Mouse (Mus musculus) cerebellum, adult 2 months (tissue): ENCODE measurements at regions not wholly inside any gene's neighbourhood (a gene's known extent, or its start where the extent isn't known, plus 50 kb on each side); places are given as distances from the start of the nearest gene placed in this dataset.

Experiments used
- DNase-seq, 2 experiments: peaks; one replicate each; pipeline ENCODE4 v3.0.0; 2021
- H3K27ac ChIP-seq: fragments of 200-500 bp; 2 replicates; pipeline ENCODE4 v1.5.1; 2012; ENCODE audit warnings: low read length, control low read depth, inconsistent platforms; ENCODE audit not compliant: insufficient read depth
- H3K27me3 ChIP-seq: fragments of 200-500 bp; 2 replicates; pipeline ENCODE4 v1.6.1; 2012; ENCODE audit warnings: inconsistent platforms, mild to moderate bottlenecking, low read length, moderate library complexity; ENCODE audit not compliant: control insufficient read depth, insufficient read depth
- H3K4me1 ChIP-seq: fragments of 200-500 bp; 2 replicates; pipeline ENCODE4 v1.6.1; 2011; ENCODE audit warnings: low read length; ENCODE audit not compliant: control insufficient read depth, insufficient read depth
- H3K4me3 ChIP-seq: fragments of 200-500 bp; replicated peaks from 2 replicates; pipeline ENCODE3; 2011; ENCODE audit warnings: mild to moderate bottlenecking, low read depth, low read length, control low read depth; ENCODE audit not compliant: insufficient read depth
- CTCF ChIP-seq: fragments of 200-500 bp; IDR thresholded peaks from 2 replicates; pipeline ENCODE4 v1.5.1; 2011; ENCODE audit warnings: low read depth, mild to moderate bottlenecking, control low read depth, low read length, moderate library complexity, borderline replicate concordance; ENCODE audit not compliant: insufficient read depth
- POLR2A ChIP-seq: fragments of 200-500 bp; IDR thresholded peaks from 2 replicates; pipeline ENCODE4 v1.6.1; 2011; ENCODE audit warnings: low read length, control low read depth, borderline replicate concordance; ENCODE audit not compliant: insufficient read depth
- WGBS: fragments of 180-500 bp; shearing (Covaris S2); methylation state at CpG from one replicate; pipeline ENCODE4 v1.1.7; 2018; 5-methylcytosine and 5-hydroxymethylcytosine counted together

DNA sequence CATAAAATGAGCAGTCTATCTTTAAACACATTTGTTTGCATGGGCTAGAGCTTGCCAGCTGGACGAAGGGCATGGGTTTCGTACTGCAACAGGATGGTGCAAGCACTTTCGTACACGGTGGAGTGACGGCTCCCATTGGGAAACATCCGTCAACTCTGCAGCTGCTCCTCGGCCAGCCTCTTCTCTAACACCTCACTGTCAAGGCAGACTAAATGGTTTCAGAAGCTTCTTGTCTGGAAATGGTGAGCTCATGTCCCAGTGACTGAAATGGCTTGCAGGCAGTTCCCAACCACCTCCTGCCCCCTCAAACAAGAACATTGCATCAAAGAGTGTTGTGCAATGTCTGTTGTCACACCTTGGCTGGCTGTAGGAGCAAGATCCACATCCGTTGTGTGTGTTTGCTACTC, 163.4 kb downstream of the Trib2 start:
- H3K27me3 ChIP-seq = no peaks in the 10 kb centered on the region
- no peak overlapping the region for H3K4me3 ChIP-seq
- TF ChIP-seq CTCF = no peak
- no peak for TF ChIP-seq POLR2A
- WGBS = 24% methylated on average over 8 of the region's 8 CpGs
- H3K27ac ChIP-seq = no peak overlapping the region
- no peaks in the 10 kb centered on the region for H3K4me1 ChIP-seq
- no peak for DNase-seq

DNA sequence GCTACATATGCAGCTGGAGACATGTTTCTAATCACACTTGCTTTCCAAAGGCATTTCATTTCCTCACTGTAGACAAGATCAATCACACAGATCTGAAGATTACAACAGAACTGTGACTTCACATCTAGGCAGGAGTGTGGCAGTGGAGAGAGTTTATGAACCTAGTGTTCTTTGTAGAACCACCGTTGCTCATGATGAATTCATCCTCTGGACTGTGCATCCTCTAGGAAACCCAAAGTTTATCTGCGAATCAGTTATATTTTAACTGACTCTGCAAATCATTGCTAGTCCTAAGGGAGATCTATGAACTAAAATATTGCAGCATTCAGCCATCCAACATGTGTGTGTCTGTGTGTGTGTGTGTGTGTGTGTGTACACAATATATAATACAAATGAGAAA, 165.4 kb downstream of the Trib2 start:
- Histone ChIP-seq H3K27ac (no peak overlapping the region), H3K4me1 (no peaks in the 10 kb centered on the region), H3K4me3 (no peak overlapping the region), H3K27me3 (no peaks in the 10 kb centered on the region)
- 94% methylated on average over 2 of the region's 2 CpGs for WGBS
- DNase-seq = no peak
- TF ChIP-seq POLR2A (no peak), CTCF (no peak)

DNA sequence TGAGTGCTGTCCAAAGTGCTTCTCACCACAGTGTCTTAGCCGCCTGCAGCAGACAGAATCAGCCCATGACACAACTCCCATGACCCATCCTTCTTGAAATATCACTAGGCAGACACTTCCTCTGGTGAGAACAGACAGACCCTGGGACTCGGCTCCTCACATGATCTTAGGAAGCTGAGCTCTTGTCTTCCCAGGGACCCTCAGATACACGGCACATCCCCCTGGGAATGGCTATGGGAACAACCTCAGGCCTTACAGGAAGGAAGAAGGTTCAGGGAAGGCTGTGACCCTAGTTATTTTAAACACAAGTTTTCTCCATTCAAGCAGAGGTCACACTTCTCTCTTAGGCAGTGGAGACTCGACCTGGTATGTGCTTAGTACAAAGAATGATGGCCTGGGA, 166.8 kb downstream of the Trib2 start:
- DNase-seq = no peak
- 78% methylated on average over 4 of the region's 4 CpGs for WGBS
- Histone ChIP-seq H3K4me1 (no peaks in the 10 kb centered on the region), H3K27ac (no peak overlapping the region), H3K27me3 (no peaks in the 10 kb centered on the region), H3K4me3 (no peak overlapping the region)
- TF ChIP-seq POLR2A (no peak), CTCF (no peak)

DNA sequence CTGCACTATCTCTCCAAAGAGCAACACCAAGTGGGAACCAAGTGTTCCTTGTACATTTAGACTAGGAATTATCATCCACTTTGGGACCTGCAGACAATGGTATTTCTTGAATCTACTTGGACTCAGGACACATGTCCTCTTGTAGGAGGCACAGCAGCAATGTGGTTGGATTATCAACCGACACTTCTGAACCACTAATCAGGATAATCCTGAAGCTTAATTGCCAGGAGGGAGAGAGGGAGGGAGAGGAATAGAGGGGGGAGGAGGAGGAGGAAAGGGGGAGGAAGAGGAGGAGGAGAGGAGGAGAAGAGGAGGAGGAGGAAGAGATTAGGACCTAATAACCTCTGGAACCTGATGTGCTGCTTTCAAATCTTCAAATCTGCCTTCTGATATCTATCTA, 167.5 kb downstream of the Trib2 start:
- 72% methylated on average over 1 of the region's 1 CpGs for WGBS
- Histone ChIP-seq H3K27me3 (no peaks in the 10 kb centered on the region), H3K4me3 (no peak overlapping the region), H3K27ac (no peak overlapping the region), H3K4me1 (no peaks in the 10 kb centered on the region)
- DNase-seq = no peak
- TF ChIP-seq POLR2A (no peak), CTCF (no peak)

DNA sequence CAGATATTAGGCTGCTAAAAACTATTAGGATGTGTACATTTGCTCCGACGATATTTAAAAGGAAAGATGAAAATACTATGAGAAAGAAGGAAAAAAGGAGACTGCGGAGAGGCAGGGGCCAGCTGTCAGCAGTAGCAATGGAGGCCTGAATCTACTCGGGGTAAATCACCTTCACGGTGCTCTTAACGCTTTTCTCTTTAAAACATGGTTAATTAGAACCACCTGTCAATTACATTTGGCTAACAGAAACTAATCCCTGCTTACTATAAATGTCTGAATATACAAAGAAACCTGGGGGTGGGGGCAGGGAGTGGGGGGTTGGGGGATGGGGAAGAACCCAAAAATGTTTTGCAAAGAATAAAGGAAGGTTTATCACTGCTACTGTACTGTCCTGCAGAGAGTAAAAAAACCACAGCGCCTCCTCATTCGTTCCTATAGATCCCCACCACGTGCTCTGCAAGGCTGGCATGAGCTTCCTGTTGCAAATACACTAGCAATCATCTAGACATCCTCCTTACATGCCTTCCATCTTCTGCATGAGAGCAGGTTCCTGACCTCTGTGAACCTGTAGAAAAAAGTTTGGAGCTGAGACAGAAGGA, 172.5 kb downstream of the Trib2 start:
- H3K27me3 ChIP-seq = no peaks in the 10 kb centered on the region; the same call in 1 of the 2 replicates
- TF ChIP-seq CTCF (no peak), POLR2A (no peak)
- 65% methylated on average over 9 of the region's 9 CpGs for WGBS
- H3K4me3 ChIP-seq = no peak overlapping the region
- DNase-seq = no peak
- H3K4me1 ChIP-seq = no peaks in the 10 kb centered on the region
- no peak overlapping the region for H3K27ac ChIP-seq

DNA sequence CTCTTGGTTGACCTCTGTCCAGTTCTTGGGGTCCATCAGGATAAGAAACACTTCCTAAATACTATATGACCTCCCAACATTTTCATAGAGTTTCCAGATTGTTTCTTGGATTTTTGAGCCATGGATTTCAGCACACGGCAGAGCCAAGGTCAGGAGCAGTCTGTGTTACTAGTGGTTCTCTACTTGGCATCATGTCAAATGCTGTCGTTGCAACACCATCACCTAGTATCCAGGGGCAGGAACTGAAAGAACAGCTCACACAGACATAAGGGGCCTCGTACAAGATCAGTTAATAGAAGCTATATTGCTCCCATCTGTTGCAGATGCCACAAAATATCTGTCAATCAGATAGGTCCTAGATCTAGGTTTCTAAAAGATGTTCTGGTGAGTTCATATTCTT, 173.1 kb downstream of the Trib2 start:
- TF ChIP-seq POLR2A (no peak), CTCF (no peak)
- Histone ChIP-seq H3K27me3 (no peaks in the 10 kb centered on the region; the same call in 1 of the 2 replicates), H3K4me1 (no peaks in the 10 kb centered on the region), H3K27ac (no peak overlapping the region), H3K4me3 (no peak overlapping the region)
- no peak for DNase-seq
- WGBS = 14% methylated on average over 3 of the region's 3 CpGs

DNA sequence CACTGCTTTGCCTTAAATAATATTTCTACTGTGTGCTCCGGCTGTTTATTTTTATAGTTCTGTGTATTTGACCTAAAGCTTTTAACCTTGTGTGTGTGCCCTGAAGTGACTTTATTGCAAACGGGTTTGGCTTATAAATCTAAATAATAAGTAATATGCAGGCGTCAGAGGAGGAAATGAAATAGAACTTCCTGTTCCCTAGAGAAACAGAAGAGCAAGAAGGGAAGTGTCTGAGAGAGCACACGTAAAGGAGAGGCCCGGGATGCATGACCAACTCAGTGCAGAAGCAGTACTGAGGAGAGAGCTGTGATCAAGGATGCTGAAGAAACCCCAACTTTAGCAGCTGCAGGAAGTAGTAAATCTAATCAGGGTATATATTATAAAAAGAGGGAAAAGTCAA, 176.4 kb downstream of the Trib2 start:
- no peak for DNase-seq
- Histone ChIP-seq H3K4me1 (no peaks in the 10 kb centered on the region), H3K4me3 (no peak overlapping the region), H3K27ac (no peak overlapping the region), H3K27me3 (no peaks in the 10 kb centered on the region; the same call in 1 of the 2 replicates)
- WGBS = 87% methylated on average over 5 of the region's 5 CpGs
- TF ChIP-seq POLR2A (no peak), CTCF (no peak)

DNA sequence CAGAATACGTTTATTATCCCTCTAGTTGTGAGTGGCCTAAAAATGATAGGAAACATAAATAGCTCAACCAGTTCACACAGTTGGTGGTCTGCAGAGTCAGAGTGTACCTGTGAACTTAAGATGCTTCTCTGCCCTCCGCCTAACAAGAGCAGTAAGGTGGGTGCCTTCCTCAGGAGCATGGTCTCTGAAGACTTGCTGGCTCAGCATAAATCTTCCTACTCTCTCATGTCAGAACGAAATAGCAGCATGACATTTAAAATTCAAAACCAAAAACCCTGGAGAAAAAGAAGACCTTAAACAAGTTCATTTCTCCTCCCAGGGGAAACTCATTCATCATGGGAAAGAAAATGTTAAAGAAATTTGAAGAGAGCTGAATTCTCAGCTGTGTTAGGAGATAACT, 186.8 kb downstream of the Trib2 start:
- TF ChIP-seq CTCF = no peak
- TF ChIP-seq POLR2A = no peak
- Histone ChIP-seq H3K27ac (no peak overlapping the region), H3K4me3 (no peak overlapping the region), H3K4me1 (no peaks in the 10 kb centered on the region), H3K27me3 (no peaks in the 10 kb centered on the region)
- no peak for DNase-seq
- WGBS = 87% methylated on average over 3 of the region's 3 CpGs
